Mouse (Mus musculus): ENCODE results near the gene Cdc42ep3.

GRCm38 (mm10) chr17:79364749-79365450 lies 10.0 kb upstream of the Cdc42ep3 start:
- TF ChIP-seq CTCF (IDR thresholded peaks at IDR 0.05; ENCODE audit: control insufficient read depth, insufficient read depth, low read length), result no peak
- no peak for TF ChIP-seq POLR2A (IDR thresholded peaks at IDR 0.05; ENCODE audit: borderline replicate concordance, control insufficient read depth, low read depth, low read length)
